Mouse (Mus musculus) limb, embryonic 12.5 days (tissue): ENCODE data around the gene Arnt. TPM values are rescaled to one million over a fixed set of nuclear protein-coding genes. Genes with fewer than 3 reads are reported as not detected.

ENCODE experiments used
- ATAC-seq: fragments of 200-750 bp; cut with Nextera tagmentation; 2 replicates; pipeline ENCODE4 v1.8.0; 2017; ENCODE audit warnings: low read depth, moderate TSS enrichment; ENCODE audit not compliant: insufficient number of reproducible peaks, insufficient read depth, low FRiP score, low TSS enrichment
- H3K27ac ChIP-seq: fragments of 300-500 bp; sonication (generic); 2 replicates; pipeline ENCODE4 v1.5.1; 2016; ENCODE audit warnings: mild to moderate bottlenecking, moderate library complexity
- H3K27me3 ChIP-seq: fragments of 300-500 bp; sonication (generic); 2 replicates; pipeline ENCODE4 v1.6.1; 2016; ENCODE audit warnings: mild to moderate bottlenecking, moderate library complexity
- H3K36me3 ChIP-seq: fragments of 300-500 bp; sonication (generic); 2 replicates; pipeline ENCODE4 v1.6.1; 2016; ENCODE audit warnings: mild to moderate bottlenecking, moderate library complexity
- H3K4me1 ChIP-seq: fragments of 300-500 bp; sonication (generic); replicated peaks from 2 replicates; pipeline ENCODE4 v1.6.1; 2016
- H3K4me2 ChIP-seq: fragments of 300-500 bp; sonication (generic); 2 replicates; pipeline ENCODE4 v1.6.1; 2016; ENCODE audit warnings: mild to moderate bottlenecking, moderate library complexity
- H3K4me3 ChIP-seq: fragments of 300-500 bp; sonication (generic); replicated peaks from 2 replicates; pipeline ENCODE4 v1.5.1; 2016; ENCODE audit warnings: mild to moderate bottlenecking
- H3K9ac ChIP-seq: fragments of 300-500 bp; sonication (generic); replicated peaks from 2 replicates; pipeline ENCODE4 v1.6.1; 2016; ENCODE audit warnings: mild to moderate bottlenecking, moderate library complexity
- H3K9me3 ChIP-seq: fragments of 300-500 bp; sonication (generic); 2 replicates; pipeline ENCODE4 v1.6.1; 2016; ENCODE audit warnings: mild to moderate bottlenecking, moderate library complexity
- WGBS: fragments of 180-500 bp; shearing (Covaris S2); methylation state at CpG from one replicate; pipeline ENCODE4 v1.1.7; 2016; 5-methylcytosine and 5-hydroxymethylcytosine counted together
- polyA plus RNA-seq: library from polyadenylated mRNA; unstranded; fragments of >200 nt; fragmentation: Nextera tagmentation; extraction: Ambion mirVana; gene quantifications from 2 replicates; pipeline ENCODE4 v1.2.1, GENCODE M21; 2016

The Arnt gene
- polyA plus RNA-seq, 1 experiment from 2014 or later = 49.4 TPM

GRCm38 (mm10) chr3:95511611-95512180 lies 77.5 kb downstream of the Arnt start:
- 84% methylated on average over 9 of the region's 9 CpGs for WGBS

DNA sequence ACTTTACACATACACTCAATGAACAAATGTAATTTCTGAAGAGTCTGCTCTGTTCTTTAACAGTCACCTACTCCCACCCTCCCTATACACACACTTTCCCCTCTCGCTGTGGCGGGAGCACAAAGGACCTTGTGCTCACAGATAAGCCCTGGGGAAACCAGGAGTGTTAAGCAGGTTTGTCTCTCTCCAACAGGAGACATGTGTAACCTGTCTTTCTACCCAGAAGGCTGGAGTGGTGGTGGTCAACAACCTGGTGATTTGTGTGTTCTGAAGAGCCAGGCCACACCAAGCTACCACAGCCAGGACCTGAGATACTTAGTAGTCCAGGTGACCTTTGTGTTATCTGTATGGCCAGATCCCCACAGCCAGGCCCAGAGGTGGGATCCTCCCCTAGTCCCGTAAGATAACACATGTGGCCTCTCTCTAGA lies 82.4 kb downstream of the Arnt start:
- Histone ChIP-seq H3K4me3 (no peak overlapping the region), H3K9ac (no peak overlapping the region), H3K4me1 (0 out of 2 replicates have a peak, but pooled peaks cover 3% of the 10 kb centered on the region), H3K27ac (no peak overlapping the region), H3K9me3 (no peaks in the 10 kb centered on the region), H3K27me3 (no peaks in the 10 kb centered on the region), H3K4me2 (no peak overlapping the region), H3K36me3 (no peaks in the 10 kb centered on the region)
- no peak for ATAC-seq
- WGBS = 89% methylated on average over 3 of the region's 3 CpGs

More at GRCm38 (mm10) chr3:95511611-95512180, 77.5 kb downstream of the Arnt start:
- no peak overlapping the region for H3K4me2 ChIP-seq
- no peak overlapping the region for H3K9ac ChIP-seq
- no peaks in the 10 kb centered on the region for H3K9me3 ChIP-seq
- no peaks in the 10 kb centered on the region for H3K4me1 ChIP-seq
- H3K36me3 ChIP-seq = peaks cover 8% of the 10 kb centered on the region; the same call in 1 of the 2 replicates
- no peak for ATAC-seq
- H3K4me3 ChIP-seq = no peak overlapping the region
- H3K27ac ChIP-seq = no peak overlapping the region
- no peaks in the 10 kb centered on the region for H3K27me3 ChIP-seq

DNA sequence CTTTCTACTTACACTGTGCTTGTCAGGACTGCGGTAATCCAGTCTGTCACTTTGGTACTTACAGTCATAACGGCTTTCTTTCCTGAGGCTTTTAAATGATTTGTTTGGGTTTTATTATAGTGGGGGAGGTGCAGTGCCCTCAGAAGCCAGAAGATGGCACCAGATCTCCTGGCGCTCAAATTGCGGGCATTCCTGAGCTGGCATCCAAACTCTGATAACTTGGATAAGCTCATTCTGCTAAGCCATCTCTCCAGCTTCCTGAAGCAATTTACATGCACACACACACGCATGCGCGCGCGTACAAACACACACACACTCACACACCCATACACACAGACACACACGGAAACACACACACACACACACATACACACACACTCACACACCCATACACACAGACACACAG lies 83.3 kb downstream of the Arnt start:
- Histone ChIP-seq H3K4me1 (0 out of 2 replicates have a peak, but pooled peaks cover 3% of the 10 kb centered on the region), H3K27me3 (no peaks in the 10 kb centered on the region), H3K4me2 (no peak overlapping the region), H3K27ac (no peak overlapping the region), H3K9me3 (no peaks in the 10 kb centered on the region), H3K4me3 (no peak overlapping the region), H3K36me3 (no peaks in the 10 kb centered on the region), H3K9ac (no peak overlapping the region)
- 28% methylated on average over 10 of the region's 10 CpGs for WGBS
- no peak for ATAC-seq

GRCm38 (mm10) chr3:95518891-95519290 lies 84.7 kb downstream of the Arnt start:
- Histone ChIP-seq H3K9ac (no peak overlapping the region), H3K27me3 (no peaks in the 10 kb centered on the region), H3K27ac (no peak overlapping the region), H3K9me3 (no peaks in the 10 kb centered on the region), H3K4me2 (no peak overlapping the region), H3K4me1 (0 out of 2 replicates have a peak, but pooled peaks cover 3% of the 10 kb centered on the region), H3K4me3 (no peak overlapping the region), H3K36me3 (no peaks in the 10 kb centered on the region)
- ATAC-seq = no peak
- 79% methylated on average over 7 of the region's 7 CpGs for WGBS

DNA sequence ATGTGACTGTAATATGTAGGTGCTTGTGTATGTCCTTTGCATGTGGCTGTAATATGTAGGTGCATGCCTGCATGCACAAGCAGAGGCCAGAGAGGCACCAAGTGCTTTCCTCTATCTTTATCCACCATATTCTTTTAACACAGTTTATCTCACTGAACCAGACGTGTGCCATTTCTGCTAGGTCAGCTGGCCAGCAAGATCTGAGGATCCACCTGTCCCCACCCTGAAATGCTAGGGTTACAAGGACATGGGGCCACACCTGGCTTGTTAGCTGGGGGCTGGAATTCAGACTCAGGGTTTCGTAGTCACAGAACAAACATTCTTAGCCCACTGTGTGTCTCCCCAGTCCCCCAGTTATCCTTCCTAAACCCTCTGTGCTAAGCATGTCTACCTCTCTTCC lies 85.1 kb downstream of the Arnt start:
- Histone ChIP-seq H3K4me1 (0 out of 2 replicates have a peak, but pooled peaks cover 3% of the 10 kb centered on the region), H3K4me2 (no peak overlapping the region), H3K36me3 (no peaks in the 10 kb centered on the region), H3K9ac (no peak overlapping the region), H3K27ac (no peak overlapping the region), H3K27me3 (no peaks in the 10 kb centered on the region), H3K4me3 (no peak overlapping the region), H3K9me3 (no peaks in the 10 kb centered on the region)
- ATAC-seq = no peak
- WGBS = 74% methylated on average over 2 of the region's 2 CpGs

DNA sequence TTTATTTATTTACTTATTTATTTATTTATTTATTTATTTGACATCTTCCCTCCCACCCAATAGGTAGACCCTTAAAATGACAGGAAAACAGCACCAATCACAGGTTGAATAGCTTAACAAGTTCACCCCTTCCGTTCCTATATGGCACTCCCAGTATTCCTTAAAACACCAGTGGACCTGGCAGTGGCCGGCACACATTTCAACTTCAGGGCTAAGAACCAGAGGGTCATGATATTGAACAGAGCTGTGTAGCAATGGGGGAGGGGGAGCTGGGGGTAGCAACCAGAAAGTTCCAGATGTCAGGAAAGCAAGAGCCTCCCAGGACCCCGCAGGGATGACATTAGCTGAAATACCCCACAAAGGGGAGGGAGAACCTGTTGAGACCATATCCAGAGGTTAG lies 85.9 kb downstream of the Arnt start:
- no peaks in the 10 kb centered on the region for H3K9me3 ChIP-seq
- H3K4me3 ChIP-seq = no peak overlapping the region
- 83% methylated on average over 3 of the region's 3 CpGs for WGBS
- H3K4me2 ChIP-seq = no peak overlapping the region
- H3K36me3 ChIP-seq = no peaks in the 10 kb centered on the region
- H3K27ac ChIP-seq = no peak overlapping the region
- ATAC-seq = no peak
- H3K4me1 ChIP-seq = 0 out of 2 replicates have a peak, but pooled peaks cover 3% of the 10 kb centered on the region
- H3K27me3 ChIP-seq = no peaks in the 10 kb centered on the region
- H3K9ac ChIP-seq = no peak overlapping the region

DNA sequence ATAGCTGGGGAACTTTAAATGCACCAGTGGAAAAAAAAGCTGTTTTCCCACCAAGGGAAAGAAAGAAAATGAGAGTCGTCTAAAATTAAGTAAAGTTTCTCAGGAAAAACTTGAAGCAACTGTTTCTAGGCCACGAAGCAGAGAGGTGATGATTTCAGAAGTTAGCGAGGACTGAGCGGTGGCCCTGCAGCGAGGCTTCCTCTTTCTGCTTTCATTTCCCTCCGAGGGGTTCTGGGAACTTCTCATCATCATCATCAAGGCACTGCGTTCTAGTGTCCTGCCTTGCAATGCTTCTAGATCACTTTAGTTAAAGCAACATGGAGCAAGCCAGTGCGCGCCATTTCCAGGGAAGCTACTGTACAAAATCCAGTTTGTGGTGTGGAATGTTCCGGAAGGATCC lies 87.0 kb downstream of the Arnt start:
- Histone ChIP-seq H3K9me3 (no peaks in the 10 kb centered on the region), H3K4me1 (0 out of 2 replicates have a peak, but pooled peaks cover 3% of the 10 kb centered on the region), H3K27ac (no peak overlapping the region), H3K27me3 (no peaks in the 10 kb centered on the region), H3K4me2 (no peak overlapping the region), H3K4me3 (no peak overlapping the region), H3K9ac (no peak overlapping the region), H3K36me3 (no peaks in the 10 kb centered on the region)
- 94% methylated on average over 10 of the region's 10 CpGs for WGBS
- ATAC-seq = no peak

DNA sequence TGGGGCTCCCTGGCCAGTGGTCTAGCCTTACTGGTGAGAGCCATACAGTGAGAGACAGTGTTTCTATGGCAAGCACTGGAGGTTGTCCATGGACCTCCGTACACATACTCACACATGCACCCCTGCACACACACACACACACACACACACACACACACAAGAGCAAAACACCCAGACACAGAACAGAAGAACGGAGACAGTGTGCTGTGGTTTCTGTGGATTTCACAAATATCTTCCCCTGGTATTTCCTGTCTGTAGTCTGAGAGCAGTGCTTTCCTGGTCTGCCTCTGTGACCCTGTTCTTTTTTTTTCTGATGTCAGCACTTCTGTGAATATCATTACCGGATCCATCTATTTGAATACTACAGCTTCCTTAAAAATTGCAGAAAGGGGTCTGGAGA lies 89.5 kb downstream of the Arnt start:
- H3K4me1 ChIP-seq = no peaks in the 10 kb centered on the region
- no peaks in the 10 kb centered on the region for H3K27me3 ChIP-seq
- H3K9ac ChIP-seq = no peak overlapping the region
- no peaks in the 10 kb centered on the region for H3K9me3 ChIP-seq
- WGBS = 75% methylated on average over 3 of the region's 3 CpGs
- no peak overlapping the region for H3K4me3 ChIP-seq
- no peak overlapping the region for H3K4me2 ChIP-seq
- ATAC-seq = no peak
- no peaks in the 10 kb centered on the region for H3K36me3 ChIP-seq
- H3K27ac ChIP-seq = no peak overlapping the region

- no peaks in the 10 kb centered on the region for H3K27me3 ChIP-seq
- H3K4me1 ChIP-seq = no peaks in the 10 kb centered on the region
- no peak for ATAC-seq
- H3K27ac ChIP-seq = no peak overlapping the region
- no peaks in the 10 kb centered on the region for H3K36me3 ChIP-seq
- no peak overlapping the region for H3K4me3 ChIP-seq
- no peak overlapping the region for H3K9ac ChIP-seq
- no peak overlapping the region for H3K4me2 ChIP-seq
- no peaks in the 10 kb centered on the region for H3K9me3 ChIP-seq
- 66% methylated on average over 2 of the region's 2 CpGs for WGBS
These were observed 90.5 kb downstream of the Arnt start for GRCm38 (mm10) chr3:95524673-95525072.

DNA sequence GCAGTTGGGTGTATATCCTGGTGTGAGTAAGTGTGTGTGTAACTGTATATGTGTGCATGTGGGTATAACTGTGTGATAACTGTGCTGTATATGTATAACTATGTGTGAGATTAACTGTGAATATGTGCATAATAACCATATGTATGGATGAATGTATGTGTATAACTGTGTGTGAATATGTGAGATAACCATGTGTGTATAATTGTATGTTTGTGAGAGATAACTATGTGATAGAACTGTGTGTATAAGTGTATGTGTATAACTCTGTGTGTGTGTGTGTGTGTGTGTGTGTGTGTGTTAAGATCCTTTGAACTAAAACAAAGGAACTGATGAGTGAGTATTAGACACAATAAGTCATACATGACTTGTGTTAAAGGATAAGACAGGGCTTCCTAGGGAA lies 91.9 kb downstream of the Arnt start:
- no peak overlapping the region for H3K27ac ChIP-seq
- H3K4me1 ChIP-seq = no peaks in the 10 kb centered on the region
- no peak overlapping the region for H3K9ac ChIP-seq
- no peak overlapping the region for H3K4me2 ChIP-seq
- ATAC-seq = no peak
- no peaks in the 10 kb centered on the region for H3K36me3 ChIP-seq
- H3K4me3 ChIP-seq = no peak overlapping the region
- no peaks in the 10 kb centered on the region for H3K9me3 ChIP-seq
- no peaks in the 10 kb centered on the region for H3K27me3 ChIP-seq

DNA sequence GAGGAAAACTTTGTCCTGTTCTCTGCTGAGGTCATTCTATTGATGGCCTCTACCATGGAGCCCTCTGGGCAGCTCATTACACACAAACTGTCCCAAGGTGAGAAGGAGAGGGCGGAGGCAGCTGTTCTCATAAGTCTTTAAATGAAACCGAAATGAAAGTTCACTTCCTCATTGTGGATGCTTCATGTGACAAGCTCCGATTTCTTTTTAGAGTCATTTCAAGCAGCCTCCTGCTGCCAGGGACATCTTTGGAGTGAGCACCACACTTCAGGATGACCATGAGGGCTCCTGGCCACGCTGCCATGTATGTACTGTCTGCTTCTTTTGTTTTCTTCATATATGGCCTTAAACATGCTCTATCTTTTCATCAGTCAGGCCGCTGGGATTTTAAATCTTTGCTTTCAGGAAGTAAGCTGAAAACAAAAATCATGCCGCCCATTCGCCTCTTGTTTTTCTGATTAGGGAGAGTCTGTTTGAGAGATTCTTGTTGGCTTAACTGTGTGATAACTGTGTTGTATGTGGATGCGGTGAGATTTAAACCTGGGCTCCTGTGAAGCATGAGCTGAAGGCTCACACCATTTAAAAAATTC lies 92.5 kb downstream of the Arnt start, which contains the start of gene Ctss:
Gene Ctss, plus strand, starts transcription at position 165 of the 590 bp plus-strand sequence.
- Histone ChIP-seq H3K4me2 (no peak within 1 kb of the TSS), H3K9ac (no peak within 1 kb of the TSS), H3K27me3 (no peaks in the 10 kb centered on the region), H3K4me3 (no peak within 1 kb of the TSS), H3K9me3 (no peaks in the 10 kb centered on the region), H3K4me1 (no peaks in the 10 kb centered on the region), H3K27ac (no peak within 1 kb of the TSS), H3K36me3 (no peaks in the 10 kb centered on the region)
- ATAC-seq = no peak
- WGBS = 88% methylated on average over 8 of the region's 8 CpGs

GRCm38 (mm10) chr3:95529814-95530213 lies 95.6 kb downstream of the Arnt start:
- no peak for ATAC-seq
- no peaks in the 10 kb centered on the region for H3K36me3 ChIP-seq
- H3K4me1 ChIP-seq = no peaks in the 10 kb centered on the region
- H3K4me2 ChIP-seq = no peak overlapping the region
- no peak overlapping the region for H3K27ac ChIP-seq
- no peak overlapping the region for H3K4me3 ChIP-seq
- H3K27me3 ChIP-seq = no peaks in the 10 kb centered on the region
- H3K9me3 ChIP-seq = no peaks in the 10 kb centered on the region
- WGBS = 87% methylated on average over 6 of the region's 6 CpGs
- H3K9ac ChIP-seq = no peak overlapping the region
